Mouse (Mus musculus) lung, adult 2 months (tissue): ENCODE results near the gene Ankrd10. TPM values are rescaled to one million over a fixed set of nuclear protein-coding genes. Genes with fewer than 3 reads are reported as not detected.

Experiments used
- DNase-seq: peaks from one replicate; pipeline ENCODE4 v3.0.0; 2022
- H3K4me1 ChIP-seq: fragments of 200-500 bp; 2 replicates; pipeline ENCODE4 v1.6.1; 2011; ENCODE audit warnings: low read length; ENCODE audit not compliant: control insufficient read depth, insufficient read depth
- H3K4me3 ChIP-seq: fragments of 200-500 bp; replicated peaks from 2 replicates; pipeline ENCODE3; 2011; ENCODE audit warnings: low read depth, mild to moderate bottlenecking, control low read depth, low read length; ENCODE audit errors: extremely low read depth
- CTCF ChIP-seq: fragments of 200-500 bp; IDR thresholded peaks from 2 replicates; pipeline ENCODE4 v1.5.1; 2011; ENCODE audit warnings: mild to moderate bottlenecking, low read length, control low read depth; ENCODE audit not compliant: insufficient read depth
- POLR2A ChIP-seq: fragments of 200-500 bp; IDR thresholded peaks from 2 replicates; pipeline ENCODE4 v1.6.1; 2011; ENCODE audit warnings: low read depth, mild to moderate bottlenecking, control low read depth, low read length, borderline replicate concordance; ENCODE audit errors: extremely low read depth
- WGBS: fragments of 180-500 bp; shearing (Covaris S2); methylation state at CpG from one replicate; pipeline ENCODE4 v1.1.7; 2018; 5-methylcytosine and 5-hydroxymethylcytosine counted together
- polyA plus RNA-seq: library from polyadenylated mRNA; depleted of rRNA; stranded (reverse); fragments of >200 nt; gene quantifications from 2 replicates; pipeline ENCODE4 v1.2.3, GENCODE M21; 2012

Gene Ankrd10
- polyA plus RNA-seq, 1 experiment, result 52.3 TPM

- peak; percentile 78 for DNase-seq
- Histone ChIP-seq H3K4me1 (peaks cover 12% of the 10 kb centered on the region), H3K4me3 (peak overlapping the region; percentile 86)
- WGBS, result under 1% methylated on average over 69 of the region's 70 CpGs
- TF ChIP-seq CTCF (no peak), POLR2A (no peak)
Measured at GRCm38 (mm10) chr8:11635012-11635577, 462 bp downstream of the Ankrd10 start.

GRCm38 (mm10) chr8:11634331-11635011 is 1.1 kb downstream of the Ankrd10 start:
- no peak for TF ChIP-seq POLR2A
- TF ChIP-seq CTCF, result no peak
- 4% methylated on average over 39 of the region's 39 CpGs for WGBS
- no peak for DNase-seq

GRCm38 (mm10) chr8:11633414-11633813 is 2.1 kb downstream of the Ankrd10 start:
- H3K4me3 ChIP-seq, result no peak overlapping the region
- 53% methylated on average over 7 of the region's 7 CpGs for WGBS
- H3K4me1 ChIP-seq, result peaks cover 12% of the 10 kb centered on the region
- TF ChIP-seq CTCF (no peak), POLR2A (no peak)
- no peak for DNase-seq

More at GRCm38 (mm10) chr8:11634331-11635011, 1.1 kb downstream of the Ankrd10 start:
- H3K4me1 ChIP-seq, result peaks cover 12% of the 10 kb centered on the region
- H3K4me3 ChIP-seq, result peak overlapping the region; percentile 86

GRCm38 (mm10) chr8:11632406-11632805 is 3.2 kb downstream of the Ankrd10 start:
- peaks cover 12% of the 10 kb centered on the region for H3K4me1 ChIP-seq
- TF ChIP-seq POLR2A, result no peak
- no peak for TF ChIP-seq CTCF
- DNase-seq, result peak; percentile 23
- WGBS, result 30% methylated on average over 2 of the region's 2 CpGs
- no peak overlapping the region for H3K4me3 ChIP-seq

DNA sequence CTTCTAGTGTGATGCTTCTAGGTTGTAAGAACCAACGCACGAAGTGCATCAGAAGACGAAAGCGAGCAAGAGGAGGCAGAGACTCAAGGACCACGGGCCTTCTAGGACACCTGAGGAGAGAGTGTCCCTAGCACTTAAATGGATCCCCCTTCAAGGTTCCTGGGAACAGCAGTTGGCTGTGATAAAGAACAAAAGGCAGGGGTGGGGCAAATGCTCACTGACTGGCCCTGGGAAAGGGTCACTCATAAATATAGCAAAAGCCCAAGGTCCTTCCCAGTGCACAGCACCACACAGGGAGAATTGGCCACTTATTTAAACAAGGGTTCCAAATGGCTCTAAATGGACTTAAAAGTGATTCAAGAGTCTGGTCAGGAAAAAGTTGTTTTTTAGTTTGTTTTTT is 6.4 kb downstream of the Ankrd10 start:
- 84% methylated on average over 5 of the region's 5 CpGs for WGBS
- no peak for DNase-seq

GRCm38 (mm10) chr8:11628506-11629132 is 6.9 kb downstream of the Ankrd10 start:
- peaks cover 4% of the 10 kb centered on the region for H3K4me1 ChIP-seq
- TF ChIP-seq POLR2A (no peak), CTCF (no peak)
- DNase-seq, result no peak
- H3K4me3 ChIP-seq, result no peak overlapping the region
- 70% methylated on average over 7 of the region's 7 CpGs for WGBS

More for the DNA sequence above, 6.4 kb downstream of the Ankrd10 start:
- Histone ChIP-seq H3K4me3 (no peak overlapping the region), H3K4me1 (peaks cover 8% of the 10 kb centered on the region)
- TF ChIP-seq POLR2A (no peak), CTCF (no peak)

DNA sequence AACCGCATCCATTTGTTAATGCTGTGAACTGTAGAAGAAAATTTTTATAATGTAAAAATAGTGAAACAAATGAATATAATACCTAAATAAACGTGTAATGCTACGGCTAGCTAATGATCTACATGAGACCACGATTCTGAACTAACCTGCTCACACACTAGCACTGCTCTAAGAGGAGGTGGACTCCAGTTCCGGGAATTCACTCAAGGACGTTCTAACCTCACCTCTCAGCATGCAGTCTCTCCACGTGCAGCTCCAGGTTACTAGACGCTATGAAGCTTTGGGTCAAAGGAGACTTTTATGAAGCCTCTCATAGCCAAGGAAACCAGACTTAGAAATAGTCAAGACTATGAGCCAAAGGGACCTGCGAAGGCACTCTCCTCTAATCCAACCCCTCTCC is 7.8 kb downstream of the Ankrd10 start:
- TF ChIP-seq POLR2A (no peak), CTCF (no peak)
- Histone ChIP-seq H3K4me3 (no peak overlapping the region), H3K4me1 (peaks cover 1% of the 10 kb centered on the region)
- 77% methylated on average over 9 of the region's 9 CpGs for WGBS
- no peak for DNase-seq

GRCm38 (mm10) chr8:11625084-11625483 is 10.5 kb downstream of the Ankrd10 start:
- Histone ChIP-seq H3K4me1 (no peaks in the 10 kb centered on the region), H3K4me3 (no peak overlapping the region)
- no peak for DNase-seq
- TF ChIP-seq CTCF (no peak), POLR2A (no peak)
- WGBS, result 56% methylated on average over 4 of the region's 4 CpGs

- Histone ChIP-seq H3K4me1 (no peaks in the 10 kb centered on the region), H3K4me3 (no peak overlapping the region)
- DNase-seq, result no peak
- TF ChIP-seq CTCF, result no peak
- TF ChIP-seq POLR2A, result no peak
- WGBS, result 85% methylated on average over 3 of the region's 3 CpGs
Measured at GRCm38 (mm10) chr8:11619091-11619490, 16.5 kb downstream of the Ankrd10 start.

DNA sequence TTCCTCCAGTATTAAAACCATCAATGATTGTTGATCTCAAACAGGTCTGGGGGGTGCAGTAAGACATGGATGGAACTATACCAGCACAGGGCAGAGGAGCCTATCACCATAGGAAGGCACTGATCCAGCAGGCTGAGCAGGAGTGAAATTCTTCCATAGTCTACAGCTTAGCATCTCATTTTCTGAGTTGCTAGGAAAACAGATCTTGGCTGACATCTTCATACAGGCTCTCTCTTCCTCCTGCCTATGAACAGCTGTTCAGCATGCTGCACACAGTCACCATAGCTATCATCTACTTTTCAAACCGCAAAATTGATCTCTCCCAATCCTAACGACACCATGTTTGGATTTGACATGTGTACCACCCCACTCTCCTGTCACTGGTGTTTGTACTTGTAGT is 17.5 kb downstream of the Ankrd10 start:
- 82% methylated on average over 2 of the region's 2 CpGs for WGBS
- no peaks in the 10 kb centered on the region for H3K4me1 ChIP-seq
- DNase-seq, result no peak
- TF ChIP-seq CTCF, result no peak
- no peak for TF ChIP-seq POLR2A
- H3K4me3 ChIP-seq, result no peak overlapping the region
